Mouse (Mus musculus) B cell, adult 62 days (primary cell): Measurements from ENCODE around the gene BC005624. TPM values are rescaled to one million over a fixed set of nuclear protein-coding genes. Genes with fewer than 3 reads are reported as not detected.

ENCODE experiments used
- total RNA-seq: library from RNA; stranded (reverse); gene quantifications from 4 replicates; pipeline ENCODE4 v1.2.4, GENCODE M21; 2023

BC005624 gene
- total RNA-seq: 120 to 126 TPM (median 121 TPM) in 4 replicates

DNA sequence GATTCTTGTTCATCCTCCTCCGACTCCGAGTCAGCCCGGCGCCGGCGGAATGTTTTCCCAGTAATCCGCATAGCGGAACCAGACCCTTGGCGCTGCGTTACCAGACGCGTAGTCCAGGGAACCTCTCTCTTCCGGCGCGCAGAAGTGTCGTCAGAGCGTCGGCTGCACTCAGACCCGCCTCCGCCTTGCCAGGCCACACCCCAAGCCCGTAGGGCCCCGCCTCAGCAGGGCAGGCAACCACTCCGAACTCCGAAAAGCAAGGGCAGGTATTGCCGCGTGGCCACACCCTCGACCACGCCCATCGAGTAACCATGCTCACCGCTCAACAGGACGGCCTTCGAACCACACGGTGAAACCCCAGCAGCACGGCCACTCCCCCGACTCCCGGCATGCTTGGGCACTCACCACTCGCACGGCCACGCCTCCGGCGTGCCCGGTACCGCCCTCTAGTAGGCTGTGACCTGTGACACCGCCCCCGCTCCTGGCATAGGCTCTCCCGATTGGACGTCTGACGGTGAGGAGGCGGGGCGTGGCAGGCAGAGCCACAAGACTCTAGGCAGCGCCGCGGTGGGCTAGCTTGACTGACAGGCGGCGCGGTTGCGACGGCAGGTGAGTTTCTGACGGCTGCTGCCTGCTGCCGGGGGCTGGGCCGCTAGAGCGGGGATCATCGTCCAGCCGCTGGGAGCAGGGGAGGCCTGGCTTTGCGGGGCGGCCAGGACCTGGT lies at the start of gene BC005624, which contains the start of gene Usp20:
TSS of gene BC005624 (minus strand) at position 412 of the 724 bp plus-strand sequence.
TSS of gene Usp20 (plus strand) at position 490 of the 724 bp plus-strand sequence.

DNA sequence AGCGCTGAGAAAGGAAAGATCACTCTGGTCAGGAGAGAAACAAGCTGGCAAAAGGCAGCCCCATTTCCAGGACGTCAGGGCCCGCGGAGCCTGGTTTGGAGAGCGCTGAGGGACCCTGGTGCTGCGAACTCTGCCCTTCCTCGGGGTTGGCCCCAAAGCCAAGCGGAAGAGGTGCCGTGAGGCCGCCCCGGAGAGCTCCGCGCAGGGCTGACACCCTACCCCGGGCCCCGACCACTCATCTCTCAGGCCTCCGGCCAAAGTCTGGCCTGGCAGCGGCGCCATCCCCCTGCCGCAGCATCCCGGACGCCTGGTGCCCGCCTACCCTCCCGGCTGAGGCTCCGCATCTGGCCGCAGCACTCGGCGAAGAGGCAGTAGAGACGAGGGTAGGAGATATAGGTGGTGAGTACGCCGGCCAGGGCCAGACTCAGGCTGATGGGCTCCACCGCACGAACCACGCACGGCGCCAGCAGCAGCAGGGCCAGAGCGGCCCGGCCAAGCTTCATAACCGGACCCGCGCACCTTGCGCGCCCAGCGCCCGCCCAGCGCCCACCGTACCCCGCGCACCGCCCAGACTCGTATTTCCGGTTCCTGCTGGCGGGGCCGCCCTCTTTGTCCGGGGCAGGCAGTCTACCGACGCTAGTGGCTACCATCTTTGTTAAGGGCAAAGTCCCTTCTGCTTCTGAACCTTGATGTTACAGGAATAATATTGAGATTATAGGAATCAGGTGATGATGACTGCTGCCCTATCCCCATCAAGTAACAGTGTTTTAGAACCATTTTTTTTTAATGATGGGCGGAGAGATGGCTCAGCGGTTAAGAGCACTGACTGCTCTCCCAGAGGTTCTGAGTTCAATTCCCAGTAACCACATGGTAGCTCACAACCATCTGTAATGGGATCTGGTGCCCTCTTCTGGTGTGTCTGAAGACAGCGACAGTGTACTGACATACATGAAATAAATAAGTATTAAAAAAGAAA lies 14.4 kb downstream of the BC005624 start, which contains the start of gene Tor1a:
TSS of gene Tor1a (minus strand) at position 582 of the 976 bp plus-strand sequence.

DNA sequence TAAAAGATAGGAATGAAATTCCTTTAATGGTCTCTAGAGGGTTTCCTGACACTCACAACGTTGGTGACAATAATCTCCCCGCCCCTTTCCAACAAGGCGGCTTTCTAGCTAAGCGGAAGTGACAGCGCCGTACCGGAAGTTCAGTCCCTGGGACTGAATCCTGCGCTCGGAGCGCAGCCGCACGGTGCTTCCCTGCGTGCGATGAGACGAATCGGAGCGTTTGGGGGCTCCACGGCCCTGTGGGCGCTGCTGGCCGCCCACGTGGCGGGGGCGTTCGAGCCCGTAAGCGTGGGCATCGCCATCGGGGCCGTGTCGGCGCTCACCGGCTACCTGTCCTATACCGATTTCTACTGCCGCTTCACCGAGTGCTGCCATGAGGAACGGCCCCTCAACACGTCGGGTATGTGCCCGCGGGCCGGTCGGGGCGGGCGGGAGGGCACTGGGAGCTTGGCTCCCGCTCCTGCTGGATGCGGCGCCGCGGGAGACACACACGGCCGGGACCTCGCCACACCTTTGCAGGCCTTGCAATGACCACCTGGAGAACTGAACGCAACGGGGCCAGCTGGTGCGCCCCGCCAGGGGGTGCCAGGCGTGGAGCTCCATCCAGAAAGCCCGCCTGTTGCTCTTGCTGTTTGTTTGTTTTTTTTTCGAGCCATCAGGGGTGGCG lies 29.0 kb downstream of the BC005624 start, which contains the start of gene Tor1b:
TSS of gene Tor1b (plus strand) at position 136 of the 667 bp plus-strand sequence.

DNA sequence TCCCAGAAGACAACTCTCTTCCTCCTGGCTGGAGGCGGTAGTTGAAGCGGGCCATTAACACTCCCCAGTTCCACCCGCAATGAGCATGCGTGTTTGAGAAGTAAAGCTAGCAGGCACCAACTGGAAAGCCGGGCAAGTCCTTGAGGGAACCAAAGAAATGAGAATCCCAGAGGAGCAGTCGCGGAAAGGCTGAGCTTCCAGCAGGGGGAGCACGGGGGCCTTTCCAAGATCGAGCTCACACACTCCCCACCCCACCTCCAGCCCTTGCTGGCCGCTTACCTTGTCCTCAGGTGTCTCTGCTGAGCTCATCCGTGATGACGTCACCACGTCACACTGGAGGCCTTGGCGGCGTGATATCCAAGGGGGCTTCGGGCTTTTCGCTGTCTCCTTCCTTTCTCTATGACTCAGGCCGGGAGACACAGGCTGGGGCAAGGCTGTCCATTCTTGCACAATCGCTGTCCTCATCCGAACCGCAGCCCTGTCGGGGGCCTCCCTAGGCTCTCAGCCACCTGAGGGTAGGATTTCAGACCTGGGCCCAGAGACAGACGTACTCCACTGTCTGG lies 52.4 kb downstream of the BC005624 start, which contains the start of gene Ptges:
TSS of gene Ptges (minus strand) at position 381 of the 563 bp plus-strand sequence.

Other genes starting within 250 kb of the BC005624 start
- not detected in 4 replicates for gene 1700001O22Rik, start 178.5 kb downstream of the BC005624 start, total RNA-seq
- gene Ntmt1, start 174.4 kb downstream of the BC005624 start, total RNA-seq: 35.5 to 46.8 TPM (median 40.4 TPM) in 4 replicates
- 32.2 to 35.5 TPM (median 33.9 TPM) in 4 replicates for gene Asb6, start 151.9 kb downstream of the BC005624 start, total RNA-seq
- gene Prrx2, start 147.2 kb downstream of the BC005624 start, total RNA-seq: 0.61 TPM in 1 of 4 replicates, not detected in the others
- not detected in 4 replicates for gene Ptges, start 52.3 kb downstream of the BC005624 start, total RNA-seq
- 46.9 to 52.8 TPM (median 51.6 TPM) in 4 replicates for gene Tor1b, start 29.2 kb downstream of the BC005624 start, total RNA-seq
- 44.2 to 47.0 TPM (median 46.2 TPM) in 4 replicates for gene Tor1a, start 14.3 kb downstream of the BC005624 start, total RNA-seq
- gene Usp20, start 78 bp upstream of the BC005624 start, total RNA-seq: 14.6 to 22.0 TPM (median 20.3 TPM) in 4 replicates
- gene Fnbp1, start 159.8 kb upstream of the BC005624 start, total RNA-seq: 213 to 228 TPM (median 222 TPM) in 4 replicates
- 76.7 to 94.5 TPM (median 86.0 TPM) in 4 replicates for gene Gpr107, start 170.1 kb upstream of the BC005624 start, total RNA-seq